19 mouse cellular contexts compared by ENCODE assay signal in genomic region chr2:172817058-172817745, GRCm38 (mm10).
DNase-seq lines count a peak whose midpoint lies in the region; ATAC-seq and TF ChIP-seq lines count a peak whose summit lies in the region.
"Had no signal": no experiment of that assay in that cellular context is flagged by ENCODE, and none has a peak within 500 bp of the region (broad histone marks: within the 10 kb centered on the region; RNA-seq: fewer than 3 reads in every experiment).

No protein-coding gene starts in this region.

- H3K9ac ChIP-seq in embryonic facial prominence, embryonic 12.5 days = no peak overlapping the region
- H3K9ac ChIP-seq in limb, embryonic 13.5 days = no peak overlapping the region
- no peak overlapping the region for H3K9ac ChIP-seq in stomach, postnatal 0 days (ENCODE audit: low read length)
- H3K9ac ChIP-seq in hindbrain, embryonic 14.5 days = no peak overlapping the region
- no peak overlapping the region for H3K9ac ChIP-seq in heart, embryonic 12.5 days
- H3K9ac ChIP-seq: forebrain, embryonic 13.5 days had no signal

- ATAC-seq in embryonic facial prominence, embryonic 12.5 days (ENCODE audit: insufficient number of reproducible peaks, insufficient read depth, low FRiP score, low TSS enrichment) = 0 out of 2 replicates have a peak, but pooled peaks have one; percentile 49
- ATAC-seq in limb, embryonic 13.5 days (ENCODE audit: low FRiP score, low read depth) = 0 out of 2 replicates have a peak, but pooled peaks have one; percentile 26
- peak; percentile 61 for ATAC-seq in stomach, postnatal 0 days (ENCODE audit: low FRiP score, low TSS enrichment)
- ATAC-seq in hindbrain, embryonic 14.5 days (ENCODE audit: low FRiP score) = no peak
- no peak for ATAC-seq in heart, embryonic 12.5 days (ENCODE audit: insufficient number of reproducible peaks, low FRiP score)
- ATAC-seq: forebrain, embryonic 13.5 days had no signal

- H3K36me3 ChIP-seq in embryonic facial prominence, embryonic 12.5 days = no peaks in the 10 kb centered on the region
- no peaks in the 10 kb centered on the region for H3K36me3 ChIP-seq in embryonic facial prominence, embryonic 10.5 days (replicated peaks)
- no peaks in the 10 kb centered on the region for H3K36me3 ChIP-seq in limb, embryonic 13.5 days
- H3K36me3 ChIP-seq in stomach, postnatal 0 days (ENCODE audit: control insufficient read depth, insufficient read depth, low read length) = no peaks in the 10 kb centered on the region
- H3K36me3 ChIP-seq in hindbrain, embryonic 14.5 days (replicated peaks; ENCODE audit: control insufficient read depth, insufficient read depth) = no peaks in the 10 kb centered on the region
- no peaks in the 10 kb centered on the region for H3K36me3 ChIP-seq in heart, embryonic 12.5 days

- DNase-seq in embryonic facial prominence, embryonic 10.5 days (ENCODE audit: low spot score) = no peak
- DNase-seq in stomach, postnatal 0 days (ENCODE audit: low spot score) = no peak
- DNase-seq in thymus, postnatal 36 days = peak; percentile 52 to 75
- no peak for DNase-seq in hindbrain, embryonic 14.5 days (ENCODE audit: low spot score)
- no peak for DNase-seq in layer of hippocampus, adult 9-11 months
- DNase-seq: adrenal gland, adult 8-10 months; cerebellum, adult 9-11 months; gastrocnemius, postnatal 14 days; heart, adult 2 months; kidney, adult 9 months; kidney, postnatal 4 days; lung, adult 2 months; right cerebral cortex, postnatal 14 days; spleen, adult 18-20 months had no signal

- H3K4me2 ChIP-seq in embryonic facial prominence, embryonic 12.5 days (replicated peaks) = no peak overlapping the region
- no peak overlapping the region for H3K4me2 ChIP-seq in limb, embryonic 13.5 days (replicated peaks)
- H3K4me2 ChIP-seq in stomach, postnatal 0 days (replicated peaks; ENCODE audit: low read depth) = no peak overlapping the region
- H3K4me2 ChIP-seq in hindbrain, embryonic 14.5 days (replicated peaks) = no peak overlapping the region
- no peak overlapping the region for H3K4me2 ChIP-seq in heart, embryonic 12.5 days
- H3K4me2 ChIP-seq: forebrain, embryonic 13.5 days; liver, embryonic 11.5 days had no signal

- no peaks in the 10 kb centered on the region for H3K27me3 ChIP-seq in embryonic facial prominence, embryonic 12.5 days
- peaks cover 34% of the 10 kb centered on the region for H3K27me3 ChIP-seq in embryonic facial prominence, embryonic 10.5 days (replicated peaks; ENCODE audit: low read depth, poor library complexity, severe bottlenecking)
- H3K27me3 ChIP-seq in limb, embryonic 13.5 days = peaks cover 13% of the 10 kb centered on the region
- no peaks in the 10 kb centered on the region for H3K27me3 ChIP-seq in stomach, postnatal 0 days (ENCODE audit: control insufficient read depth, insufficient read depth, low read length)
- H3K27me3 ChIP-seq in hindbrain, embryonic 14.5 days (ENCODE audit: control insufficient read depth, insufficient read depth, low read length) = no peaks in the 10 kb centered on the region
- peaks cover 15% of the 10 kb centered on the region; the same call in 1 of the 2 replicates for H3K27me3 ChIP-seq in heart, embryonic 12.5 days (replicated peaks)

- 68% methylated on average over 8 of the region's 8 CpGs for WGBS in embryonic facial prominence, embryonic 12.5 days
- WGBS in embryonic facial prominence, embryonic 10.5 days = 71% methylated on average over 8 of the region's 8 CpGs
- WGBS in limb, embryonic 13.5 days = 42% methylated on average over 8 of the region's 8 CpGs
- WGBS in stomach, postnatal 0 days = 51% methylated on average over 8 of the region's 8 CpGs
- 77% methylated on average over 8 of the region's 8 CpGs for WGBS in hindbrain, embryonic 14.5 days
- 70% methylated on average over 8 of the region's 8 CpGs for WGBS in heart, embryonic 12.5 days

- H3K27ac ChIP-seq in embryonic facial prominence, embryonic 12.5 days = no peak overlapping the region
- H3K27ac ChIP-seq in embryonic facial prominence, embryonic 10.5 days (replicated peaks) = no peak overlapping the region
- H3K27ac ChIP-seq in limb, embryonic 13.5 days = no peak overlapping the region
- H3K27ac ChIP-seq in stomach, postnatal 0 days (replicated peaks) = peak overlapping the region; percentile 69
- no peak overlapping the region for H3K27ac ChIP-seq in hindbrain, embryonic 14.5 days
- no peak overlapping the region for H3K27ac ChIP-seq in heart, embryonic 12.5 days (ENCODE audit: poor library complexity, severe bottlenecking)
- H3K27ac ChIP-seq: forebrain, embryonic 13.5 days; heart, adult 2 months had no signal

- peak; percentile 78 for TF ChIP-seq EP300 in stomach, postnatal 0 days (optimal IDR thresholded peaks at IDR 0.05)

- H3K9me3 ChIP-seq in embryonic facial prominence, embryonic 12.5 days = no peaks in the 10 kb centered on the region
- peaks cover 4% of the 10 kb centered on the region; the same call in 1 of the 2 replicates for H3K9me3 ChIP-seq in embryonic facial prominence, embryonic 10.5 days
- peaks cover 4% of the 10 kb centered on the region; the same call in 1 of the 2 replicates for H3K9me3 ChIP-seq in limb, embryonic 13.5 days
- no peaks in the 10 kb centered on the region for H3K9me3 ChIP-seq in stomach, postnatal 0 days (ENCODE audit: control insufficient read depth, low read length)
- no peaks in the 10 kb centered on the region for H3K9me3 ChIP-seq in hindbrain, embryonic 14.5 days (ENCODE audit: control insufficient read depth, low read length)
- H3K9me3 ChIP-seq in heart, embryonic 12.5 days (replicated peaks) = peaks cover 9% of the 10 kb centered on the region
- H3K9me3 ChIP-seq: forebrain, embryonic 13.5 days had no signal

- peaks cover 6% of the 10 kb centered on the region for H3K4me1 ChIP-seq in embryonic facial prominence, embryonic 12.5 days
- peaks cover 13% of the 10 kb centered on the region for H3K4me1 ChIP-seq in embryonic facial prominence, embryonic 10.5 days
- peaks cover 8% of the 10 kb centered on the region for H3K4me1 ChIP-seq in limb, embryonic 13.5 days
- no peaks in the 10 kb centered on the region for H3K4me1 ChIP-seq in stomach, postnatal 0 days (replicated peaks; ENCODE audit: control insufficient read depth, insufficient read depth)
- no peaks in the 10 kb centered on the region for H3K4me1 ChIP-seq in hindbrain, embryonic 14.5 days (replicated peaks; ENCODE audit: control insufficient read depth, insufficient read depth, low read length)
- no peaks in the 10 kb centered on the region for H3K4me1 ChIP-seq in heart, embryonic 12.5 days (replicated peaks)

- no peak for TF ChIP-seq CTCF in stomach, postnatal 0 days (IDR thresholded peaks at IDR 0.05; ENCODE audit: low read depth)

- H3K4me3 ChIP-seq in embryonic facial prominence, embryonic 12.5 days = no peak overlapping the region
- H3K4me3 ChIP-seq in embryonic facial prominence, embryonic 10.5 days = no peak overlapping the region
- H3K4me3 ChIP-seq in limb, embryonic 13.5 days = no peak overlapping the region
- H3K4me3 ChIP-seq in stomach, postnatal 0 days (ENCODE audit: low read depth, low read length) = no peak overlapping the region
- H3K4me3 ChIP-seq in hindbrain, embryonic 14.5 days (replicated peaks; ENCODE audit: low read length) = no peak overlapping the region
- H3K4me3 ChIP-seq in heart, embryonic 12.5 days = no peak overlapping the region
- H3K4me3 ChIP-seq: forebrain, embryonic 13.5 days; heart, adult 2 months had no signal

Comparison
In these comparisons a context has a peak if more than half of its experiments do, and no peak if none do; other contexts are left out.
1. ATAC-seq: peak in embryonic facial prominence, embryonic 12.5 days (single experiment), limb, embryonic 13.5 days (single experiment) and stomach, postnatal 0 days (single experiment); none in hindbrain, embryonic 14.5 days (single experiment) and heart, embryonic 12.5 days (single experiment).
2. DNase-seq: peak in thymus, postnatal 36 days (2 of 2); none in embryonic facial prominence, embryonic 10.5 days (single experiment), stomach, postnatal 0 days (single experiment), hindbrain, embryonic 14.5 days (single experiment) and layer of hippocampus, adult 9-11 months (single experiment).